Mouse (Mus musculus) frontal cortex, adult 2 months (tissue): ENCODE results near the gene Nek5. TPM values are rescaled to one million over a fixed set of nuclear protein-coding genes. Genes with fewer than 3 reads are reported as not detected.

Experiments used
- DNase-seq, 2 experiments: peaks; one replicate each; pipeline ENCODE4 v3.0.0; 2022; ENCODE audit warnings: low spot score in 1 of 2; ENCODE audit errors: extremely low spot score in 1 of 2
- polyA plus RNA-seq: library from polyadenylated mRNA; depleted of rRNA; stranded (reverse); fragments of >200 nt; gene quantifications from 2 replicates; pipeline ENCODE4 v1.2.3, GENCODE M21; 2012; rRNA removed

Nek5 gene
- polyA plus RNA-seq, 1 experiment = 0.32 TPM

DNA sequence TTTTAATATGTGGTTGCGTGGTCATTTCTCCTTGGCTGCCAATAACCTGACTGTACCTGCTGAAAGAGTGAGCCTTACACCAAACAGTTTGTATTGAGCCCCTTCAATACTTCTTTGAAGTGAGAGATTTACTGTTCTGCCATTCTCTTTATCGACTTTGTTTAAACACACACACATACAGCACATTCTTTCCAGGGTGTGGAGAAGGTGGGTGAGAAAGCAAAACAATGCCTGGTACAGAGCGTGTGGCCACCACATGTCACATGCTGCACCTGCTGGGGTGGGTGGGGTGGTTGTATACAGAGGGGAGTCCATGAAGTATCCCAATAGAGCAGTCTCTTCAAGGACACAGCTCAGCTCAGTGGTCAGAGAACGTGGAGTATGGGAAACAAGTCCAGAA, 99.6 kb downstream of the Nek5 start:
- no peak for DNase-seq

Other genes starting within 250 kb of the Nek5 start
- gene Defb9, start 239.6 kb downstream of the Nek5 start, polyA plus RNA-seq = not detected in 2 replicates
- not detected in 2 replicates for gene Defb11, start 218.6 kb downstream of the Nek5 start, polyA plus RNA-seq
- gene Defb15, start 192.3 kb downstream of the Nek5 start, polyA plus RNA-seq = not detected in 2 replicates
- not detected in 2 replicates for gene Defb35, start 186.7 kb downstream of the Nek5 start, polyA plus RNA-seq
- gene Defb13, start 178.3 kb downstream of the Nek5 start, polyA plus RNA-seq = not detected in 2 replicates
- not detected in 2 replicates for gene Fam90a1a, start 166.3 kb downstream of the Nek5 start, polyA plus RNA-seq
- not detected in 2 replicates for gene Ccdc70, start 155.3 kb downstream of the Nek5 start, polyA plus RNA-seq
- gene Atp7b, start 64.7 kb downstream of the Nek5 start, polyA plus RNA-seq = 1.5 and 1.9 TPM in 2 replicates
- 11.4 and 12.8 TPM in 2 replicates for gene Alg11, start 64.3 kb downstream of the Nek5 start, polyA plus RNA-seq
- 3.8 and 4.4 TPM in 2 replicates for gene Nek3, start 41.4 kb upstream of the Nek5 start, polyA plus RNA-seq
- gene Ckap2, start 60.8 kb upstream of the Nek5 start, polyA plus RNA-seq = 1.2 and 1.5 TPM in 2 replicates
- 15.1 and 16.5 TPM in 2 replicates for gene Vps36, start 67.8 kb upstream of the Nek5 start, polyA plus RNA-seq
- gene Thsd1, start 102.3 kb upstream of the Nek5 start, polyA plus RNA-seq = 5.6 and 5.8 TPM in 2 replicates
- not detected in 2 replicates for gene Tpte, start 158.4 kb upstream of the Nek5 start, polyA plus RNA-seq